23 mouse cellular contexts compared by ENCODE assay signal in the genomic region with DNA sequence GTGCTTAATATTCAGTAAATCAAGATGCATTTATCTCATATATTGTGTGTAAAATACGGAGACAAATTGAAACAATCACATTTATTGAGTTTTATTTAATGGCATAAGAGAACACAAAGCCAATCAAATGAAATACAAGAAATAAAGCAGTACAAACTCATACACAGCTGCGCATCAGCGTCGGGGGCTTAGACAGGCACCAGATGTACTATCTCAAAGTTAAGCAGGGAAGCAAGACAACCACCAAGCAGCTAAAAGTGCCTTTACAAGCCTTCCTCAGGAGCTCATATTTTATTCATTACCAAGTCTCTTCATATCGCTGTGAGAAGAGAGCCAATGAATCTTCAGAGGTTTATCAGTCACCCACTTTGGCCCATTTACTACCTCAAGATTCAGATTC.
"Had no signal": no experiment of that assay in that cellular context is flagged by ENCODE, and none has a peak within 500 bp of the region (broad histone marks: within the 10 kb centered on the region; RNA-seq: fewer than 3 reads in every experiment).

No protein-coding gene starts in this region.

- H3K9me3 ChIP-seq: embryonic facial prominence, embryonic 10.5 days; embryonic facial prominence, embryonic 12.5 days; embryonic facial prominence, embryonic 13.5 days; embryonic facial prominence, embryonic 15.5 days; forebrain, embryonic 10.5 days; forebrain, embryonic 12.5 days; forebrain, embryonic 13.5 days; forebrain, embryonic 15.5 days had no signal

- H3K4me3 ChIP-seq: embryonic facial prominence, embryonic 10.5 days; embryonic facial prominence, embryonic 12.5 days; embryonic facial prominence, embryonic 13.5 days; embryonic facial prominence, embryonic 15.5 days; erythroblast, embryonic 14.5 days; forebrain, embryonic 10.5 days; forebrain, embryonic 12.5 days; forebrain, embryonic 13.5 days; forebrain, embryonic 15.5 days; gastrocnemius, adult 2 months had no signal

- DNase-seq: cerebellum, adult 18-20 months; cerebellum, adult 2 months; cerebellum, adult 8-10 months; cerebellum, adult 9-11 months; cerebellum, postnatal 25 days; cerebellum, postnatal 36 days; gastrocnemius, adult 2 months; gastrocnemius, postnatal 10 days; gastrocnemius, postnatal 14 days; gastrocnemius, postnatal 25 days; gastrocnemius, postnatal 36 days; heart, adult 11 months had no signal

- H3K9ac ChIP-seq: embryonic facial prominence, embryonic 12.5 days; embryonic facial prominence, embryonic 13.5 days; embryonic facial prominence, embryonic 15.5 days; forebrain, embryonic 12.5 days; forebrain, embryonic 13.5 days; forebrain, embryonic 15.5 days; forebrain, postnatal 0 days had no signal

- H3K27me3 ChIP-seq: embryonic facial prominence, embryonic 12.5 days; embryonic facial prominence, embryonic 13.5 days; embryonic facial prominence, embryonic 15.5 days; forebrain, embryonic 12.5 days; forebrain, embryonic 13.5 days; forebrain, embryonic 15.5 days had no signal

- H3K4me2 ChIP-seq: embryonic facial prominence, embryonic 12.5 days; embryonic facial prominence, embryonic 13.5 days; embryonic facial prominence, embryonic 15.5 days; forebrain, embryonic 12.5 days; forebrain, embryonic 13.5 days; forebrain, embryonic 15.5 days had no signal

- H3K36me3 ChIP-seq: embryonic facial prominence, embryonic 10.5 days; embryonic facial prominence, embryonic 12.5 days; embryonic facial prominence, embryonic 13.5 days; embryonic facial prominence, embryonic 15.5 days; forebrain, embryonic 10.5 days; forebrain, embryonic 12.5 days; forebrain, embryonic 15.5 days had no signal

- H3K4me1 ChIP-seq: embryonic facial prominence, embryonic 10.5 days; embryonic facial prominence, embryonic 12.5 days; embryonic facial prominence, embryonic 13.5 days; embryonic facial prominence, embryonic 15.5 days; forebrain, embryonic 10.5 days; forebrain, embryonic 12.5 days; forebrain, embryonic 13.5 days; forebrain, embryonic 15.5 days had no signal

- H3K27ac ChIP-seq: embryonic facial prominence, embryonic 10.5 days; embryonic facial prominence, embryonic 12.5 days; embryonic facial prominence, embryonic 13.5 days; embryonic facial prominence, embryonic 15.5 days; forebrain, embryonic 10.5 days; forebrain, embryonic 12.5 days; forebrain, embryonic 13.5 days; forebrain, embryonic 15.5 days; gastrocnemius, adult 2 months had no signal

- ATAC-seq: forebrain, embryonic 13.5 days; forebrain, embryonic 14.5 days had no signal
